Mouse (Mus musculus): ENCODE results near the gene Agr2.

DNA sequence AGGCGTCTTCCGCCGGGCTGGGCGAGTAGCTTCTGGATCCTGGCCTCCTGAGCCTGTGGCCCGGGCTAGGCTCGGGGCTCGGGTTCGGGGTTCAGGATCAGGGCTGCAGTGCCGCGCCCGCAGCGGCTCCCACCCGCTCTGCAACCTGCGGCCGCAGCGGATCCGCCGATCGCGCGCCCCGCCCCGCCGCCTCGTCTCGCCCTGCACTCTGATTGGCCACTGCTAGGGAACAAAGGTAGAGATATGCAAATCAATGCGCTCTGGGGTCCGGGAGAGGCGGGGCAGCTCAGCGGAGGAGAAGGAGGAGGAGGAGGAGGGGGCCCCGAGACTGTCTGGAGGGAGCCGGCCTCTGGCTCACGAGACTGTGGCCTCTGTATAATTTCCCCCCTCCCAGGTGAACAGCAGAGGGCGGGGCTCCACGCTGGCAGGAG lies 49.7 kb downstream of the Agr2 start, which contains the start of gene Tspan13:
- no peak for TF ChIP-seq CTCF (IDR thresholded peaks at IDR 0.05; ENCODE audit: control insufficient read depth, insufficient read depth, low read length)
- TF ChIP-seq POLR2A (IDR thresholded peaks at IDR 0.05; ENCODE audit: borderline replicate concordance, control insufficient read depth, low read depth, low read length), result peak; percentile 86; the same call in 1 of the 2 replicates

Data from bone marrow, adult 2 months (tissue).